15 mouse cellular contexts compared by ENCODE assay signal in the genomic region with DNA sequence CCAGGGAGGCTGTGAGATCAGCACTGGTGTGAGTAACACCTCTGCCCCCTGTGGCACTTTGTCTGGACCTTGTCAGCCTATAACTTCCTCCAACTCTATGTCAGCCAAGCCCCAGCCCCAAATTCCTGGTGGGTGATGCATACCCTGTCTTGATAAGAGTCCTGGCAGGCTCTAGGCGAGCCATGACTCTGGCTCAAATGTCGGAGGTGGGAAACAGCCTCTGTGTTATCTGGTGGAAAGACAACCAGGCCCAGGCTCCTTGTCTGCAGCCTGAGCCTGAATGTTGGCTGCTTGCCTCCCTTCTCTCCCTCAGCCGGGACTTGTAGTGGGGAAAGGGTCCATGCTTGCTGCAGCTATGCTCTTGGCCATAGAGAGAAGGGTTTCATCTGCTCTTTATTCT. TPM values are rescaled to one million over a fixed set of nuclear protein-coding genes. Genes with fewer than 3 reads are reported as not detected.
DNase-seq lines count a peak whose midpoint lies in the region; ATAC-seq and TF ChIP-seq lines count a peak whose summit lies in the region.
"Had no signal": no experiment of that assay in that cellular context is flagged by ENCODE, and none has a peak within 500 bp of the region (broad histone marks: within the 10 kb centered on the region; RNA-seq: fewer than 3 reads in every experiment).

No protein-coding gene starts in this region.

- no peak for TF ChIP-seq EP300 in lung, postnatal 0 days (IDR thresholded peaks at IDR 0.05)

- H3K4me2 ChIP-seq in heart, embryonic 11.5 days: no peak overlapping the region
- no peak overlapping the region for H3K4me2 ChIP-seq in lung, postnatal 0 days (replicated peaks; ENCODE audit: low read depth, low read length)
- H3K4me2 ChIP-seq in limb, embryonic 15.5 days: no peak overlapping the region
- H3K4me2 ChIP-seq: midbrain, embryonic 12.5 days had no signal

- no peak for DNase-seq in heart, postnatal 25 days (ENCODE audit: low spot score)
- no peak for DNase-seq in lung, postnatal 0 days (ENCODE audit: low spot score)
- no peak for DNase-seq in lung, postnatal 36 days
- DNase-seq in layer of hippocampus, postnatal 36 days: no peak
- DNase-seq in T-cell, adult 2 months (ENCODE audit: low spot score): no peak
- DNase-seq: adrenal gland, adult 8-10 months; cerebellum, adult 2 months; gastrocnemius, postnatal 10 days had no signal

- no peak for TF ChIP-seq CTCF in lung, postnatal 0 days (IDR thresholded peaks at IDR 0.05)
- TF ChIP-seq CTCF in embryonic fibroblast, embryonic 13.5 days (IDR thresholded peaks at IDR 0.05; ENCODE audit: borderline replicate concordance, insufficient read depth, low read length): no peak

- H3K9ac ChIP-seq in heart, embryonic 11.5 days (ENCODE audit: low read depth, low read length): no peak overlapping the region
- H3K9ac ChIP-seq in lung, postnatal 0 days (replicated peaks; ENCODE audit: low read depth): no peak overlapping the region
- H3K9ac ChIP-seq in limb, embryonic 15.5 days: no peak overlapping the region
- H3K9ac ChIP-seq: midbrain, embryonic 12.5 days had no signal

- no peaks in the 10 kb centered on the region for H3K36me3 ChIP-seq in heart, embryonic 11.5 days (ENCODE audit: control insufficient read depth, insufficient read depth, low read length)
- H3K36me3 ChIP-seq in lung, postnatal 0 days (ENCODE audit: insufficient read depth, low read length): no peaks in the 10 kb centered on the region
- H3K36me3 ChIP-seq in limb, embryonic 15.5 days: 0 out of 2 replicates have a peak, but pooled peaks cover 3% of the 10 kb centered on the region
- H3K36me3 ChIP-seq: midbrain, embryonic 12.5 days had no signal

- peaks cover 32% of the 10 kb centered on the region for H3K4me1 ChIP-seq in heart, embryonic 11.5 days (ENCODE audit: control insufficient read depth, insufficient read depth, low read length)
- H3K4me1 ChIP-seq in lung, postnatal 0 days (ENCODE audit: insufficient read depth, low read depth, low read length): no peaks in the 10 kb centered on the region
- peaks cover 28% of the 10 kb centered on the region for H3K4me1 ChIP-seq in embryonic fibroblast, embryonic 13.5 days (ENCODE audit: control insufficient read depth, insufficient read depth, low read length)
- peaks cover 63% of the 10 kb centered on the region for H3K4me1 ChIP-seq in limb, embryonic 15.5 days

- no peak overlapping the region for H3K4me3 ChIP-seq in heart, embryonic 11.5 days (ENCODE audit: low read depth, low read length)
- H3K4me3 ChIP-seq in lung, postnatal 0 days (ENCODE audit: low read depth, low read length): no peak overlapping the region
- no peak overlapping the region for H3K4me3 ChIP-seq in embryonic fibroblast, embryonic 13.5 days (ENCODE audit: insufficient read depth, low read length)
- H3K4me3 ChIP-seq in limb, embryonic 15.5 days: no peak overlapping the region
- H3K4me3 ChIP-seq: midbrain, embryonic 12.5 days had no signal

- TF ChIP-seq POLR2A in embryonic fibroblast, embryonic 13.5 days (IDR thresholded peaks at IDR 0.05; ENCODE audit: low read depth, low read length): no peak; the same call in 1 of the 2 replicates

- H3K27me3 ChIP-seq in heart, embryonic 11.5 days (ENCODE audit: control insufficient read depth, insufficient read depth, low read length): peaks cover 11% of the 10 kb centered on the region
- 0 out of 2 replicates have a peak, but pooled peaks cover 6% of the 10 kb centered on the region for H3K27me3 ChIP-seq in lung, postnatal 0 days (replicated peaks; ENCODE audit: insufficient read depth, low read length)
- H3K27me3 ChIP-seq in limb, embryonic 15.5 days: no peaks in the 10 kb centered on the region

- ATAC-seq in heart, embryonic 11.5 days (replicated peaks; ENCODE audit: insufficient number of reproducible peaks, low FRiP score, low TSS enrichment): peak; percentile 75
- ATAC-seq in lung, postnatal 0 days: 0 out of 2 replicates have a peak, but pooled peaks have one; percentile 9
- no peak for ATAC-seq in limb, embryonic 15.5 days (ENCODE audit: insufficient number of reproducible peaks, low FRiP score, low TSS enrichment, low read depth)
- ATAC-seq: forebrain, embryonic 14.5 days had no signal

- H3K9me3 ChIP-seq in heart, embryonic 11.5 days (replicated peaks; ENCODE audit: control insufficient read depth, low read length): no peaks in the 10 kb centered on the region
- H3K9me3 ChIP-seq in lung, postnatal 0 days (ENCODE audit: low read length): no peaks in the 10 kb centered on the region
- no peaks in the 10 kb centered on the region for H3K9me3 ChIP-seq in limb, embryonic 15.5 days
- H3K9me3 ChIP-seq: midbrain, embryonic 12.5 days had no signal

- 11% methylated on average over 3 of the region's 3 CpGs for WGBS in heart, embryonic 11.5 days (ENCODE audit: insufficient replicate concordance)
- WGBS in lung, postnatal 0 days: 30% methylated on average over 3 of the region's 3 CpGs
- 49% methylated on average over 3 of the region's 3 CpGs for WGBS in limb, embryonic 15.5 days

- intact Hi-C loops in heart, postnatal 25 days (cut with DNase I): no loop called here

- H3K27ac ChIP-seq in heart, embryonic 11.5 days (ENCODE audit: low read depth, low read length): peak overlapping the region; percentile 87
- H3K27ac ChIP-seq in lung, postnatal 0 days (ENCODE audit: low read length): no peak overlapping the region
- peak overlapping the region; percentile 71 for H3K27ac ChIP-seq in embryonic fibroblast, embryonic 13.5 days (ENCODE audit: insufficient read depth, low read length)
- H3K27ac ChIP-seq in limb, embryonic 15.5 days: 0 out of 2 replicates have a peak overlapping the region, but pooled peaks have one; percentile 47
- H3K27ac ChIP-seq: midbrain, embryonic 12.5 days had no signal

RNA-seq across cellular contexts. Expression of a gene that starts 1.4 kb away (rescaled TPM):
- 105 and 137 TPM in 2 replicates for polyA plus RNA-seq in heart, embryonic 11.5 days (2014; fragmentation: Nextera tagmentation; extraction: Ambion mirVana)
- total RNA-seq in heart, postnatal 25 days (2021): 10 to 100 TPM; 71.8 to 76.3 TPM
- 63.0 and 63.8 TPM in 2 replicates for polyA plus RNA-seq in lung, postnatal 0 days (2015; fragmentation: Nextera tagmentation; extraction: Ambion mirVana)
- 1,102 and 1,873 TPM in 2 replicates for polyA plus RNA-seq in embryonic fibroblast, embryonic 13.5 days (2011; ENCODE audit: insufficient read length, low read depth, missing spikeins)
- polyA plus RNA-seq in limb, embryonic 15.5 days (2015; fragmentation: Nextera tagmentation; extraction: Ambion mirVana): 297 and 305 TPM in 2 replicates
- total RNA-seq in layer of hippocampus, postnatal 36 days (2021): 10 to 100 TPM in 1 of 2 experiments, 1 to 10 TPM in 1; 9.3 to 10.3 TPM
- total RNA-seq: common myeloid progenitor, adult 5-6 weeks; hematopoietic stem cell, adult 5-6 weeks had no signal

RNA-seq across cellular contexts. Expression of a gene that starts 54.4 kb away (rescaled TPM):
- 7.9 TPM in 2 replicates for polyA plus RNA-seq in heart, embryonic 11.5 days (2014; fragmentation: Nextera tagmentation; extraction: Ambion mirVana)
- total RNA-seq in heart, postnatal 25 days (2021): 10 to 100 TPM; 13.0 to 15.1 TPM
- polyA plus RNA-seq in lung, postnatal 0 days (2015; fragmentation: Nextera tagmentation; extraction: Ambion mirVana): 3.8 and 3.9 TPM in 2 replicates
- 5.4 TPM in 2 replicates for polyA plus RNA-seq in embryonic fibroblast, embryonic 13.5 days (2011; ENCODE audit: insufficient read length, low read depth, missing spikeins)
- polyA plus RNA-seq in limb, embryonic 15.5 days (2015; fragmentation: Nextera tagmentation; extraction: Ambion mirVana): 13.5 and 13.9 TPM in 2 replicates
- total RNA-seq in layer of hippocampus, postnatal 36 days (2021): 100 to 1,000 TPM; 143 to 159 TPM
